Mouse (Mus musculus) right cerebral cortex, postnatal 10 days (tissue): ENCODE results near the gene Iapp.
"Not testable (repeated sequence)": the region's sequence is repeated elsewhere in the genome, so short reads cannot be mapped to it uniquely, and the experiment has no call there.

Experiments
- DNase-seq, 2 experiments: peaks; one replicate each; pipeline ENCODE4 v3.0.0; 2021; ENCODE audit warnings: low spot score in 2 of 2

Gene Iapp

DNA sequence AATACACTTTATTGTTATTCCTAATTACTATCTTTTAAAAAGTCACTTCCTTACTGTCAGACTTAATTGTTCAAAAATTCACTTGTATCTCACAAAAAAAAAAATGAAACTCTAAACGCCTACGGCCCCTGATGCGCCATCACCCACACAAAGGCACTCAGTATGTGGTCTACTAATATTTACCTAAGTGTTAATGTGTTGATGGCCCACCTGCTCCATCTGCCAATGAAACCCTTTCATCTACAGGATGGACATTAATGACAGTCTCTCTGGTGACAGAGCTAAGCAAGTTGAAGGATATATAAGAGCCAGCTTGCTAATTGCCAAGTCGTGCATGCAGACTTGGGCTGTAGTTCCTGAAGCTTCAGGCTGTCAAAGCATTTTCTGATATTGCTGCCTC is at the start of gene Iapp:
Gene Iapp, plus strand, starts transcription at position 326 of the 400 bp plus-strand sequence.
- DNase-seq = no peak

GRCm38 (mm10) chr6:142250738-142251307 is 47.4 kb upstream of the Iapp start:
- DNase-seq = not testable (repeated sequence)

DNA sequence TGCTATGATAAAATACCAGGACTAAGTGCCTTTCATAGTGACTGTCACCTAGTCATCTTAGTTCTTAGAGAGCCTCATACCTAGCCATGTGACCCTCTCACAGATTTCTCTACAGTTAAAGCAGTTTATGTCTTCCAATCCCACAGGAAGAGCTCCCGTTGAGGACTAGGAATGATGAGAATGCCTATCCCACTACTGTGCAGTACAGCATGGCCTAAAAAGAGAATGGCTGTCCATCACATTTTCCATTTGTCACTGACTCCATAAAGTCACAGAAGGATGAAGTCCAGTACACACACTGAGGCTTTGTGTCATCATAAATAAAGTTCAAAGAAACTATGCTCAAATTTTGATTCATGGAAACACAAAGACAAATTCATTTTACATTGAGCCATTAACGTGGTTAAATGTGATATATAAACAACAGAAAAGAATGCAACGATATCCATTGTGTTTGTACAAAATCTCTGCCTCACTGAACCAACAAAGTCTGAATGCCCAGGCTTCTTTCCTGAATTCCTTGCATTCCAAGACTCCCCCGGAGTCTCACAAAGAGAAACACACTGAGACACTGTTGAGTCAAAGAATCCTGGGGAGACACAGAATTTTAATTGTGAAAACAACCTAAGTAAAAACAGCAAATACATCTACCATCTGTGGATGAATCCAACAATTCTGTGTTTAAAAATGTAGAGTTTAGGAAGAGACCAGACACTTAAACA is 22.3 kb upstream of the Iapp start:
- no peak for DNase-seq

DNA sequence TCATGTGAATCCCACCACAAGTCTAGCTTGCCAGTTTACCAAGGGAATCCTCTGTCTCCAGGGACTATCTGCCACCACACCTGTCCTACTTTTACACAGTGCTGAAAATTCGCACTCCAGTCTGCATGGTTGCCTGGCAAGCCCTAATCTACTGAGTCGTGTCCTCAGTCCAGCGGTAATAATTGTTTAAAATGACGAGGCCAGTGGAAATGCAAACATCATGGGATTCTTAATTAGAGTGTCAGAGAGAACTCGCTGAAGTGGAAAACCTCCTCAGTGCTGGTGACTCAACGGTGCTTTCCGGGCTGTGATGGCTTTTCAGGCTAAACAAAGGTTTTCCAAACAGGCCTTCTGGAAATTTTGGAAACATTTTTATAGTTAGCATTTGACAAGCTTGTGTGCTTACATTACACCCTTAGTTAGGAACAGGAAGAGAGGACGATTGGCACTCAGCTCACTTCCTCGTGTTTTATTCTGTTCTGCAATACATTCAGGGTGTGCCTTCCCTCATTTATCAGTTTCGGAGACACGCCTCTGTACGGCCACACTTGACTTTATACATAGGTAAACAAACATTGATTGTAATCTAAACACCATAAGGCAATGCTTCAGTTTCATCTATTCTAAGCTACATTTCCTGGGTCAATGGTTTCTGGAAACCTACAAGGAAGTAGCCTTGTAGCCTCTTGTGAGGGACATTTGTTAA is 8.7 kb upstream of the Iapp start:
- no peak for DNase-seq

- DNase-seq = no peak
Measured at GRCm38 (mm10) chr6:142305076-142305475, 6.9 kb downstream of the Iapp start.

GRCm38 (mm10) chr6:142314285-142314684 is 16.1 kb downstream of the Iapp start:
- DNase-seq = no peak

GRCm38 (mm10) chr6:142317106-142317505 is 18.9 kb downstream of the Iapp start:
- no peak for DNase-seq

DNA sequence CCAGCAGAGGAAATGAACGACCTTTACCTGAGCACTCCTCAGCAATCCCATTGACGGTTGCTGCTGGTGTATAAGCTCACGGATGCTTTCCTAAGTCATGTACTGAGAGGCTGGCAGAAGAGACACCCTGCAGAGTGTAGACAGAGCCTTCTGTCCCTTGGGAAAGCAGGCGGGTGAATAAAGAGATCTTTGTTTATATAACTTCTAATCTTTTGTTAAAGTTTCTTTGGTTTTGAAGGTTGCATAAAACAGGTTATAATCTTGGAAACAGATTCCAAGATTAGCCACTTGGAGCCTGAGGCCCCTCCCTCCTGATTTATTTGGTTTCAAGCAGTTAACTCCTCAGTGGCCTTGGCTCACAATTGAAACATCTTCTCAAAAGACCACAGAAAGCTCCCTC is 24.7 kb downstream of the Iapp start, which contains the start of gene Slco1a5:
Gene Slco1a5, minus strand, starts transcription at position 101 of the 400 bp plus-strand sequence.
- no peak for DNase-seq

DNA sequence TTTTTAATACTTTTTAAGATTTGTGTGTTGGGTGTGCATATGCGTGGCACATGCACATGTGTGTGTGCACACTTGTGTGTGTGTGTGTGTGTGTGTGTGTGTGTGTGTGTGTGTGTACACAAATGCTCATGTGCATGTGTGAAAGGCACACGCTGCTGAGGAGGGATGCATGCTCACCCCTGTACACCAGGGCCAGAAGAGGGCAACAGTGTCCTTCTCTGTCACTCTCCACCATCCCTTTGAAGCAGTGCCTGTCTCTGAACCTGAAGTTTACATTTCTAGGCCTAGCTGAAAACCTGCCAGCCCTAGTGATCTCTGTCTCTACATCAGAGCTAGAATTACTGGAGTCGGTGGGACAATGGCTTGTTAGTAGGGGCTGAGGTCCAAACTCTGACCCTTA is 28.4 kb downstream of the Iapp start:
- DNase-seq = no peak

DNA sequence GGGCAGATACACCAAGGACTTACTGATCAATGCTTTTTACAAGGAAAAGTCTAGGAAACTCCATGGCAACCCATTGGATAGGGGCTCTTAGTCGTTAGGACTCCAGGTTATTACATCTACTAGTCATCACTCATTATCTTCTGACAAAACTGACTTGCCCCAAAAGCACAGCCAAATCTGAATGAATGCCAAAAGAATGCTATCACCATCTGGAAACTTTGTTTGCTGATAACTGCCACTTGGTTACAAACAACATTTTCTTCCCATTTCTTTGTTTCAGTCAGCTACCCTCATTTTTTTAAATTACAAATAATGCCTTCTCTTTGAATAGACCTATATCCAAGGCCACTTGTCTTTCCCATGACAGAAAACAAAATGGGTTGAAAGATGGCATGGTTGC is 31.0 kb downstream of the Iapp start:
- DNase-seq = no peak

GRCm38 (mm10) chr6:142338961-142339360 is 40.7 kb downstream of the Iapp start:
- no peak for DNase-seq

- DNase-seq = no peak
Measured at GRCm38 (mm10) chr6:142339576-142339975, 41.4 kb downstream of the Iapp start.

DNA sequence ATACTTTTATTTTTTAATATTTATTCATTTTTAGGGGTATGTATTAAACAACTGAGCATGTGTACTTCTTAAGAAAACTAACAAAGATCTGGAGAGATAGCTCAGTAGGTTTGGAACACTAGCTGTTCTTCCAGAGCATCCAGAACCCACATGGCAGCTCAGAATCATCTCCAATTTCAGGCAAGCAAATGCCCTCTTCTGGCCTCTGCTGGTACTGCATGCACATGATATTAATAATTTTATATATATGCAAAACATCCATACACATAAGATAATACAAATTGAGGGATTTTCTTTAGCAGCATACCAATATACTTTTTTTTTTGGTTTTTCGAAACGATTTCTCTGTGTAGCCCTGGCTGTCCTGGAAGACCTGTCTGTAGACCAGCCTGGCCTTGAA is 45.3 kb downstream of the Iapp start:
- peak; percentile 74 to 75 for DNase-seq

- peak; percentile 93 to 94 for DNase-seq
Measured at GRCm38 (mm10) chr6:142345440-142346038, 47.3 kb downstream of the Iapp start, which contains the start of gene Pyroxd1. TSS of gene Pyroxd1 (plus strand) at chr6:142345654.

DNA sequence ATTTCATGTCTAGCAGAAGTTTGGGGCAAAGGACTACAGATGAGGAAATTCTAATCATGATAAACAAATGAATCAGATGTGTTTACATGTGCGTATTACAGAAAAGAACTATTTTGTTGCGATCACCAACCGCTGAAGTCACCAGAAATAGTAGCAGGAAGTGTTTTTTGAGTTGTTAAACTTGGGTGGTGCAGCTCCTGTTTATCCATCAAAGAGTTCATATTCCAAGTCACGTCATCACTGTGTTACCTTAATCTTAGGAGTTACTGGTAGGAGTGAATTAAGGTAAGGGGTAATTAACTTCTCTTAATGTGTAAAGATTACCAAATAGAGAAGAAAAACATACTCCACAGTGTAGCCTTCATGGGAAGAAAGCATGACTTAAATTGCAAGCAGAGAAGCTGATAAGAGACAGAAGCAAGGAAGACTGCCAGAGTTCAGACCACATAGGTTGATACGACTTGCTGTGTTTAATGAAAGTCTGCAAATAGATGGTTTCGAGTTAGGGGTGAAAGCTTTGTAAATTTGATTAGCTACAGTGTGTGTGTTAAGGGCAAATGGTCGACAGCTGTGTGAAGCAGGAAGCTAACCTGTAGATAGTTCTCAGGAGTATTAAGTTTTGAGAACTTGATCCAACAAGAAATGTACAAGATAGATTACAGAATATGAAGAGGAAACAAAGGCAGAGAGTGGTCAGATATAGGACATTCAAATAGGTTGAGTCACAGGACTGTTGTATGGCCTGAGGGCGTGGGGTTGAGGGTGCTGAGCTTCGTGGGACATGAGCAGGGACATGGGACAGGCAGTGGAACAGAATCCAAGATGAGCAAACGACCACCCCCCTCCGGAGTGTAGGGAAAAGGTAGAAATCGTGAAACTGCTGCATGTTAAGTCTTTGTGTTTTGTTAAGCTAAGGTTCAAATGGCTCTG is 48.2 kb downstream of the Iapp start:
- no peak for DNase-seq

GRCm38 (mm10) chr6:142347431-142348385 is 49.5 kb downstream of the Iapp start:
- DNase-seq = no peak

DNA sequence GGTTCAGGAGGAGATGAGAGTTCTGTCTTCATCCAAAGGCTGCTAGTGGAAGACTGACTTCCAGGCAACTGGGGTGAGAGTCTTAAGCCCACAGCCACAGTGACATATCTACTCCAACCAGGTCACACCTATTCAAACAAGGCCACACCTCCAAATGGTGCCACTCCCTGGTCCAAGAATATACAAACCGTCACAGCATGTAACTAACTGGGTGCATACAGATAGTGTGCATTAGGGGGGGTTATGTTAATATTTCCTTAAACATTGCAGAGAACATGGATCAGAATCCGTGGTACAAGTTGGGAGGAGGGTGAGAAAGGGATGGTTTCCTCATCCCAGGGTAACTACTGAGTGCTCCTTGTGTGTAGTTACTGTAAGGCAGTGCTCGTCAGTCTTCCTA is 53.9 kb downstream of the Iapp start:
- DNase-seq = not testable (repeated sequence)
